Mouse (Mus musculus) mouse embryonic stem cell (cell line): ENCODE data around the gene Wars.

ENCODE experiments used
- in situ Hi-C, 2 experiments: fragments of 300-500 bp; cut with MboI; formaldehyde crosslinking; loops; 1 replicate in 1 of 2; 3 replicates in 1 of 2; pipeline ENCODE4 v1.14.3; 2019 to 2020; ENCODE audit warnings: low sequenced_read_pairs in 2 of 2, low pct_unique_long_range_greater_than_20kb in 1 of 2, mixed read lengths in 1 of 2; ENCODE audit not compliant: unreplicated experiment in 1 of 2

Wars gene

GRCm38 (mm10) chr12:108893715-108894431 is at the start of gene Wars:
TSS of gene Wars (minus strand) at chr12:108894174.
- in situ Hi-C loops, result no loop called here

- in situ Hi-C loops, result no loop called here
Observed at GRCm38 (mm10) chr12:108942203-108942923, 48.4 kb upstream of the Wars start.

DNA sequence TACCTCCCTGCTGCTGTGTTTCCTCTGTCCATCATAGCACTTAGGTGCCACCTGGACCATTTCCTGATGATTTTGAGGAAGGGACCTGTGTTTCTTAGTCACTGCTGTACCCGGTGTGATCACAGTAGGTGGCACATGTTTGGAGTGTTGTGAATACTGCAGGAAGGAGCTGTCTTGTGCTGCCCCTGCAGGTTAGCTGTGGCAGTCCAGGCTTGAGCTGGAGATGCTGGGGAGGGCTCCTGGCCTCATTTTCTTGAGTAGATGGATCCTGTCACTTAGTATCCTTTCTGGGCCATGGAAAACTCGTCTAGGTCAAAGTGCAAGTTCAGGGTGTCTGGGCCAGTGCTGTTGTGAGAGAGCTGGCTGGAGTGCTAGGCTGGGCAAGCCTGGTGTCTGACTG is 47.3 kb upstream of the Wars start:
- in situ Hi-C loops, result no loop called here

DNA sequence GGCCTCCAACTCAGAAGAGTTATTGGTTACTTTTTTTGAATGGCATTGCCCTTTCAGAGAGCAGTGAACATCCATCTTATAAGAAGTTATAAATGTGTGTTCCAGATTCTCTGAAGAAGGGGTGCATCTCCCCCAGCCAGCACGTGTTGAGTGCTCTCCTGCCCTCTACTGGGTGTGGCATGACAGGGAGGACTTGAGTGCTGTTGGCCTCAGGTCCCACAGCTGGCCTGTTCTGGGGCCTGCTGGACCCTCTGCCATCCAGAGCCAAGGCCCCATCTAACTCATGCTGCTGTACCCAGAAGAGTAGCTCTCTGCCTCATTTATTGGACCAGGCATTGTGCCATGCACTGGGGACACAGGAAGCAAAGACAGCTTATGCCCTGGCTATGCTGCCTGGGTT is 46.3 kb upstream of the Wars start:
- in situ Hi-C loops, result no loop called here

DNA sequence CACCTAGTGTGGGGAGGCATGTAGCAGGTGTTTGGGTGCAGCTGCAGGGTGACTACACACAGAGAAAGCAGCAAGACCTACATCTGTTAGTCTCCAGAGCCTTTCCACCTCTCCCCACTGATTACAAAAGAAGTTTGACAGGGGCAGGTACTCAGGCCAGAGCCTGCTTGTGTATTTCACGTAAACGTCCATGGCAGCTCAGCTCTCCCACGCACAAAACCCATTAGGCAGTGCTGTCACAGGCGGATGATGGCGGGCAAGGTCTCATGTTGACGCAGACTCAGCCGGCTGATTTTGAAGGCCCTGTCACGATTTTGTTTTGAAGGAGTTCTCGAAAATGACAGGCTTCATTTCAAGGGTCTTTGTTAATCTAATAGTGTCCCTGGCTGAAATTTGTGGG is 45.3 kb upstream of the Wars start:
- in situ Hi-C loops, result no loop called here

DNA sequence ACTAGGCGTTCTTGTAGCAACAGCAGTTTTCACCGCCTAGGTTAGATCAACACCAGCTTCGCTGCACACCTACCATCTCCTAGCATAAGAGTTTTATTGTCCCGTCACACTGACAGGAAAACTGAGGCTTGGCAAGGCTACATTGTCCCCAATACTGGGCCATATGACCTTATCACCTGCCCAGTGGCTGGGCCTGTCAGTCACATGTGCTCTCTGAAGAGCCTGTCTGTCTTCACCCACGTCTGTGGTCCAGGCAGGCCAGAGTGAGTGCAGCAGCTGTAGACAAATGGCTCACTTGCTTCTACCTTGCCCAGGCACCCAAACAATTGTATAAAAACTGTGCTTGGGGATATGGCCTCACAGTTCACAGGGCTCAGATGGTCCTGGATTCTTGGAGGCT is 44.9 kb upstream of the Wars start:
- in situ Hi-C loops, result no loop called here

DNA sequence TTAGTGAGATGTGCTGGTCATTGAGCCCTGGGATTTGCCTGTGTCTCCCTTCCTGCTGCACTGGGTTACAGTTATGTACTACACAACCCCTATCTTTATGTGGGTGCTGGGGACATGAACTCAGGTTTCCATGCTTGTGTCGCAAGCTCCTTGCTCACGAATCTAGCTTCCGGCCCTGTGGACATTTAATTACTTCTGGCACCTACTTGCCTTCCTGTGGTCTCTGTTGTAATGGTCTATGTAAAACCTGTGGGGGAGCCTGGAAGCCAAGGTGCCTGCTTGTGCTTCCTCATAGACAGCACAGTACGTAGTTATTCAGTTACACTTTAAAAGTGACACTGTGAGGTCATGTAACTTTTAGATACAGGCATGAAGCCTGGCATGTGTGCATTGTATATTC is 43.5 kb upstream of the Wars start:
- in situ Hi-C loops, result no loop called here

DNA sequence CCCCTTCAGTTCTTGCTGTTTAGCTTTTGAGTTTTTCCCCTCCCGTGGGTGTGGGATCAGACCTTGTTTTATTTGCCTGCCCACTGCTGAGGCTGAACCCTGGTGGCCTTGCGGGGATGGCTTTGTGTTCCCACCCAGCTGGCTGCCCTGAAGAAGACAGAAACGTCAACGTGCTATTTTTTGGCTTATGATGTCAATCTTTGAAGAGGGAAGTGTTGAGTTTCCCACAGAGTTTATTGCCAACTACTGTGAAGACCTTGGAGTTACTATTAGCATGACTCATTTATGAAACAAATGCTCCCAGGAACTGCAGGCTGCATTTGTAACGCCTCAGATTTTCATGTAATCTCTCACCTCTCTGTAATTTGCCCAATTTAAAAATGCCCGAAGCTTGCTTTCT is 42.9 kb upstream of the Wars start:
- in situ Hi-C loops, result no loop called here

DNA sequence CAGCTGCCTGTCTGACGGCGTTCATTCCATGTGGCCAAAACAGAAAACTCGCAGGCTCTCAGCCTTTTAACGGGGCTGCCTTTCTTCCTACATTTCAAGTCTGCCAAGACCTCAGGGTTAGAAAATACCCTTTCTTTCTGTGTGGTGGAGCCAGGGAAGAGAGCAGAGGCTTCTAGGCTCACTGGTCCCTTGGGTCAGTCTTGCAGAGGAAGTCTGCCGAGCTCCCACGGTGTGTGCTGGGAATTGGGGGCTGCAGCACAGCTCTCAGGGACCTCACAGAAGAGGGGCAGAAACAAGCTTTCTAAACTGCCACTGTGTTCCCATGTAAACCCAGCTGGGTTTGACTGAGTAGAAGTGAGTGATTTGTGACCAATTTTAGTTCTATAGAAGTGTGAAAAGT is 40.3 kb upstream of the Wars start:
- in situ Hi-C loops, result no loop called here

- in situ Hi-C loops, result no loop called here
Observed at GRCm38 (mm10) chr12:108932113-108932512, 38.1 kb upstream of the Wars start.

- in situ Hi-C loops, result no loop called here
Observed at GRCm38 (mm10) chr12:108931341-108932053, 37.5 kb upstream of the Wars start.

DNA sequence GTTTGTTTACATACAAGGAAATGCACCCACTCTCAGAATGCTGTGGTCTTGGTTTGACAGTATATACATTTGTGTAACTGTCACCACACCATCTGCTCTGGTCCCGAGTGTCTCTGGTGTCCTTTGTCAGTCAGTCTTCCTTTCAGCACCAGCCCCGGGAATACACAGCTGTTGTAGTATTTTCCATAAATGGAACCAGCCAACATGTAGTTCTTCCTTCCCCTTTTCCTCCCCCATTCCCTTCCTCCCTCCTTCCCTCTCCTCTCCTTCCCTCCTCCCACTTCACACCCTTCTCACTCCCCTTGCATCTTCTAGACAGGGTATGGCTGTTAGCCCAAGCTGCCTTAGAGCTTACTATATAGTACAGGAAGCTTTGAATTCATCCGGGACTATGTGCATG is 35.5 kb upstream of the Wars start:
- in situ Hi-C loops, result no loop called here

- in situ Hi-C loops, result no loop called here
Observed at GRCm38 (mm10) chr12:108928249-108928648, 34.3 kb upstream of the Wars start.

GRCm38 (mm10) chr12:108926606-108927111 is 32.7 kb upstream of the Wars start:
- in situ Hi-C loops, result no loop called here

DNA sequence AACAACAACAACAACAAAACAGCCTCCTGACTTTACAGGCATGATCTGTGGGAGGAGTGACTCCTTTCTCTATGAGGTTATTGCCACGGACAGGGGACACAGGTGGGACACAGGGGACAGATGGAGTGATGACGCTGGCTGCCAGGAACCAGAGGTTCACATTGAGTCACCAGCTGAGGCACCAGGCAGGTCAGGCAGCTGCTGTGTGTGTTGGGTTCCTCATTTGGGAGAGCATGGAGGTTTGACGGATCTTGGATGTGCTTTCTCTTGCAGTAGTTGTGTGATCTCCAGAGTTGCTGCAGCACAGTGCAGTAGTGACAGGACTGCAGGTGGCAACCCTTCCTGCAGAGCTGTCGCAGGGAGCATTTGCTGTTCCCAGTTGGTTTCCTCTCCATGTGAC is 24.8 kb upstream of the Wars start:
- in situ Hi-C loops, result no loop called here

DNA sequence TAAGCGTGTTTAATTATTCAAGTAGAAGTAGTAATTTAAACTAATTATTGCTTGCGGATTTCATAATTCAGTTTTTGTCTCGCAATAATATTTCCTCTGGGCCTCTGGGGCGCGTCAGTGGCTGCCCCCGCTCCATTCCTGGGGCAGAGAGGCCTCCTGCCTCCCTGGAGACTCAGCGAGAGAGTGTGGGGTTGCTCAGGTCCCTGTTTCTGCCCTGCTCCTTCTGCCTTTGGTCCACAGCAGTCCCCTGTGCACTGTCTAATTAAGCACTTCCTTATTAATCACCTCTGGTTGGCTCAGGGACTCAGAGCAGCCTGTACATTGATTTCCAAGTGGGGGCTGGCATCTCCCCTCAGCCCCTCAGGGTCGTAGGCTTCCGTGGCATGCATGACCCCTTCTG is 23.5 kb upstream of the Wars start:
- in situ Hi-C loops, result no loop called here

DNA sequence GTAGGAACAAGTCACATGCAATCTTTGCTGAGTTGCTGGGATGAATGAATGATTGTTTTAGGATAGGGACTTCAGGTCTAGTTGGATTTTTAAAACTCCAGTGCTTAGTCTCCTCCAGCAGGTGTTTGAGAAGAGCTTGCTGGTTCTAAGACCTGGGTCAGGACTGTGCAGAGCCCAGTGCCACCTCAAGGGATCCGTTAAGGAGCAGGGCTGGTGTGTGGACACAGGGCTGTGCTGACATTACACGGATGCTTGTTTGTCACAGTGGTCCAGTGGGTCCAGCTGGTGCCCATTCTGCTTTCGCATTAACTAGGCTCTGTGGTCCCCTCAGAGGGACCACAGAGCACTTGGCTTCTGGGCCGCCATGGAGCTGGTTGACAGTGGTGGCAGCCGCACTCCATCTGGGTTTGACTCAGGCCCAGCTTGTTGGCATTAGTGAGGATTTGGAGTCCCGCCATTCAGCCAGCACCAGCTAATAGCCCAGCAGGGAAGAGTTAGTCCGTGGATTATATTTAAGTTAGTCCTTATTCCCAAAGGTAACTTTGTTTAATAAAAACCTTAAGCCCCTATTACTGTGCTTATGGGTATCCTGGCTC is 22.6 kb upstream of the Wars start:
- in situ Hi-C loops, result no loop called here

DNA sequence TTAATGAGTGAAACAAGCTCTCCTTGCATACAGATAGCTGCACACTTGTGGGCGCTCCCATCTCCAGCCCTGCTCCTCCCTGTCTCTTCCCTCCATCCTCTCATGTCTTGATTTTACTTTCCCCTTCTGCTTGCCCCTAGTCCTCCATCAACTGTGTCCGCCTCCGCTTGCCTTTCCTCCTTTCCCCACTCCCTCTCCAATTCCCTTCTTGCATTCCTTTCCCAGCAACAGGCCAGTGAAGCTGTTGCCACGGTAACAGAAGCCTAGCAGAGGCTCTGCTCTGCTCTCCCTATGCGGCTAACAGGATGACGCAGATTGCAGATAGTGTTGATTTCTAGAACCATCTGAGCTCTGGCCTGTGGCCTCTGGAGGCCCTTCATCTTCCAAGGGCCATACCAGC is 21.9 kb upstream of the Wars start:
- in situ Hi-C loops, result no loop called here

- in situ Hi-C loops, result no loop called here
Observed at GRCm38 (mm10) chr12:108914709-108915340, 20.9 kb upstream of the Wars start.
